Comparison of ENCODE assay signal across 8 mouse cellular contexts in genomic region chr3:87616957-87617810, GRCm38 (mm10). TPM values are rescaled to one million over a fixed set of nuclear protein-coding genes. Genes with fewer than 3 reads are reported as not detected.
DNase-seq lines count a peak whose midpoint lies in the region; ATAC-seq lines count a peak whose summit lies in the region.

Gene Arhgef11 (plus strand): TSS chr3:87617559.

- peak within 1 kb of the TSS; percentile 91 for H3K4me2 ChIP-seq in embryonic facial prominence, embryonic 11.5 days (ENCODE audit: low read depth, low read length)
- peak within 1 kb of the TSS; percentile 87 for H3K4me2 ChIP-seq in limb, embryonic 12.5 days
- peak within 1 kb of the TSS; percentile 99 for H3K4me2 ChIP-seq in midbrain, embryonic 14.5 days (ENCODE audit: low read length)

- peak within 1 kb of the TSS; percentile 89 for H3K9ac ChIP-seq in embryonic facial prominence, embryonic 11.5 days (replicated peaks; ENCODE audit: low read length)
- H3K9ac ChIP-seq in limb, embryonic 12.5 days (replicated peaks) = peak within 1 kb of the TSS; percentile 83
- peak within 1 kb of the TSS; percentile 83 for H3K9ac ChIP-seq in midbrain, embryonic 14.5 days (replicated peaks; ENCODE audit: low read length)

- H3K4me3 ChIP-seq in embryonic facial prominence, embryonic 11.5 days (ENCODE audit: low read depth, low read length) = peak within 1 kb of the TSS; percentile 75
- peak within 1 kb of the TSS; percentile 75 for H3K4me3 ChIP-seq in limb, embryonic 12.5 days (replicated peaks)
- H3K4me3 ChIP-seq in midbrain, embryonic 14.5 days (replicated peaks; ENCODE audit: low read depth, low read length) = peak within 1 kb of the TSS; percentile 82

- WGBS in embryonic facial prominence, embryonic 11.5 days = 1% methylated on average over 84 of the region's 101 CpGs
- WGBS in limb, embryonic 12.5 days = 2% methylated on average over 58 of the region's 101 CpGs
- 1% methylated on average over 82 of the region's 101 CpGs for WGBS in midbrain, embryonic 14.5 days

- no peaks in the 10 kb centered on the region for H3K36me3 ChIP-seq in embryonic facial prominence, embryonic 11.5 days (replicated peaks; ENCODE audit: control insufficient read depth, insufficient read depth, low read depth, low read length)
- H3K36me3 ChIP-seq in limb, embryonic 12.5 days = no peaks in the 10 kb centered on the region
- H3K36me3 ChIP-seq in midbrain, embryonic 14.5 days (ENCODE audit: control insufficient read depth, insufficient read depth, low read length) = no peaks in the 10 kb centered on the region

- no peaks in the 10 kb centered on the region for H3K9me3 ChIP-seq in embryonic facial prominence, embryonic 11.5 days (replicated peaks; ENCODE audit: control insufficient read depth, low read length)
- H3K9me3 ChIP-seq in limb, embryonic 12.5 days = no peaks in the 10 kb centered on the region
- no peaks in the 10 kb centered on the region for H3K9me3 ChIP-seq in midbrain, embryonic 14.5 days (ENCODE audit: control insufficient read depth, low read length)

- peak; percentile 91 for ATAC-seq in embryonic facial prominence, embryonic 11.5 days (replicated peaks; ENCODE audit: insufficient number of reproducible peaks, low FRiP score, low TSS enrichment, low read depth)
- ATAC-seq in limb, embryonic 12.5 days (ENCODE audit: insufficient number of reproducible peaks, insufficient read depth, low FRiP score, low TSS enrichment, low read depth) = peak; percentile 93
- peak; percentile 96 for ATAC-seq in midbrain, embryonic 14.5 days (ENCODE audit: low FRiP score, low TSS enrichment)

- peak; percentile 71 for DNase-seq in layer of hippocampus, adult 11-12 months (ENCODE audit: low spot score)
- no peak for DNase-seq in layer of hippocampus, adult 9-10 months (ENCODE audit: low spot score)
- peak; percentile 90 for DNase-seq in embryonic facial prominence, embryonic 11.5 days (ENCODE audit: low spot score)
- peak; percentile 99 for DNase-seq in heart, adult 11 months
- peak; percentile 86 for DNase-seq in kidney, adult 18-20 months
- peak; percentile 94 for DNase-seq in midbrain, embryonic 14.5 days
- DNase-seq in spleen, adult 18-20 months = peak; percentile 73 to 78

- no peaks in the 10 kb centered on the region for H3K27me3 ChIP-seq in embryonic facial prominence, embryonic 11.5 days (ENCODE audit: control insufficient read depth, insufficient read depth, low read length)
- H3K27me3 ChIP-seq in limb, embryonic 12.5 days = no peaks in the 10 kb centered on the region
- H3K27me3 ChIP-seq in midbrain, embryonic 14.5 days (ENCODE audit: control insufficient read depth, insufficient read depth, low read length) = no peaks in the 10 kb centered on the region

- peaks cover 8% of the 10 kb centered on the region; the same call in 1 of the 2 replicates for H3K4me1 ChIP-seq in embryonic facial prominence, embryonic 11.5 days (ENCODE audit: control insufficient read depth, insufficient read depth, low read length)
- peaks cover 27% of the 10 kb centered on the region for H3K4me1 ChIP-seq in limb, embryonic 12.5 days (replicated peaks)
- peaks cover 38% of the 10 kb centered on the region for H3K4me1 ChIP-seq in midbrain, embryonic 14.5 days (ENCODE audit: control insufficient read depth, insufficient read depth, low read length)

- H3K27ac ChIP-seq in embryonic facial prominence, embryonic 11.5 days (replicated peaks; ENCODE audit: low read depth, low read length) = peak within 1 kb of the TSS; percentile 86
- H3K27ac ChIP-seq in limb, embryonic 12.5 days = peak within 1 kb of the TSS; percentile 95
- peak within 1 kb of the TSS; percentile 91 for H3K27ac ChIP-seq in midbrain, embryonic 14.5 days (replicated peaks; ENCODE audit: low read depth, low read length)

RNA-seq across cellular contexts. Expression of gene Arhgef11, which starts in this region (rescaled TPM):
- 11.7 and 13.6 TPM in 2 replicates for polyA plus RNA-seq in embryonic facial prominence, embryonic 11.5 days (2014; fragmentation: Nextera tagmentation; extraction: Ambion mirVana)
- 21.9 and 23.1 TPM in 2 replicates for polyA plus RNA-seq in limb, embryonic 12.5 days (2016; fragmentation: Nextera tagmentation; extraction: Ambion mirVana)
- 22.8 and 30.6 TPM in 2 replicates for polyA plus RNA-seq in midbrain, embryonic 14.5 days (2014; fragmentation: Nextera tagmentation; extraction: Ambion mirVana)
